Mouse (Mus musculus): Measurements from ENCODE around the gene Tango6.

DNA sequence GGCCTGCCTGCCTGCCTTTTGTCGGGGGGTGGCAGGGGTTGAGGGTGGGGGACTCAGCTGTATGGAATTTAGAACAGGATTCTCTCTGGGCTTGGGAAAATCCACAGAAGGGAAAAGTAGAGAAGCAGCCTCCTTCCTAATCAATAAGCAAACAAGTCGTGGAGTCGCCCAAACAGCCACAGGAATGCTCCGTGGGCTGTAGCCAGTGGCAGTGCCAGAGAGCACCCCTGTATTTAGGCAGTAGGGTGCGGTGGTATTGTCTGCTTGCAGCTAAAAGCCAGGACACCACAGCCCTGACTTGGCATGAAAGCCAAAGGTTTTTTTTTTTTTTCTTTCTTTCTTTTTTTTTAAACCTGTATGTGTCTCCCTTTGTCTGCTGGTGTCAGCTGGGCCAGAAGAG lies 41.9 kb upstream of the Tango6 start:
- TF ChIP-seq CTCF (IDR thresholded peaks at IDR 0.05; ENCODE audit: control insufficient read depth, insufficient read depth, insufficient read length) (no peak), CEBPB (IDR thresholded peaks at IDR 0.05; ENCODE audit: low read depth) (no peak), MYOD1 (IDR thresholded peaks at IDR 0.05; ENCODE audit: control insufficient read depth, insufficient read length, low read depth) (no peak), MYOG (IDR thresholded peaks at IDR 0.05; ENCODE audit: control insufficient read depth, extremely low read depth, insufficient read length) (no peak), USF1 (IDR thresholded peaks at IDR 0.05; ENCODE audit: low read depth) (no peak)

Data from C2C12 (cell line).